Mouse (Mus musculus) frontal cortex, adult 2 months (tissue): Measurements from ENCODE around the gene Ankrd13c. TPM values are rescaled to one million over a fixed set of nuclear protein-coding genes. Genes with fewer than 3 reads are reported as not detected.
"Not testable (repeated sequence)": the region's sequence is repeated elsewhere in the genome, so short reads cannot be mapped to it uniquely, and the experiment has no call there.

Experiments used
- DNase-seq, 2 experiments: peaks; one replicate each; pipeline ENCODE4 v3.0.0; 2022; ENCODE audit warnings: low spot score in 1 of 2; ENCODE audit errors: extremely low spot score in 1 of 2
- polyA plus RNA-seq: library from polyadenylated mRNA; depleted of rRNA; stranded (reverse); fragments of >200 nt; gene quantifications from 2 replicates; pipeline ENCODE4 v1.2.3, GENCODE M21; 2012; rRNA removed

The Ankrd13c gene
- polyA plus RNA-seq = 51.2 and 52.8 TPM in 2 replicates

DNA sequence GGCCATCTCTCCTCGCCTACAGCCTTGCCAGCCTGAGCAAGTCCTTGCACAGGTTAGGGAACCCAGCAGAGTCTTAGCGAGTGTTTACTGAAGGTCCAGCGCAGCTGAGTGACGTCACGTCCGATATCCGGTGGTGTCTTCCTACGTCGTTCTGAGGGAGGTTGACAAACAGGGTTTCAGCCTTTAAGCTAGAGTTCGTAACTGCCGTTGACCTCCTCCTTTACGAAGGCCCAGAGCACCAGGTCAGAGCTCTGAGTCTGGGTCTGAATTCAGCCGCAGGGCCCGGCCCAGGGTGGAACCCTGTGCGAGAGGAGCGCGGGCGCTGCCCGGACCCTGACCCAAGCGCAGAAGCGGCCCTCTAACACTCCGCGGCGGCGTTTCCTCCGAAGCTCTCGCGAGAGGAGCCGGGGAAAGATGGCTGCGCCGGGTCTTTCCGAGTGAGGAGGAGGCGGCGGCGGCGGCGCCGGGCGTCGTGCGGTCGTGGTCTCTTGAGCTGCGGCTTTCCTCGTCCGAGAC, at the start of gene Ankrd13c:
Ankrd13c (plus strand) TSS at position 397 of the 516 bp plus-strand sequence.
- peak; percentile 87 to 94 for DNase-seq

GRCm38 (mm10) chr3:157897645-157898044, 49.4 kb upstream of the Ankrd13c start:
- DNase-seq = no peak

GRCm38 (mm10) chr3:157899986-157900385, 47.1 kb upstream of the Ankrd13c start:
- DNase-seq = no peak

- DNase-seq = no peak
These were observed 45.3 kb upstream of the Ankrd13c start for GRCm38 (mm10) chr3:157901721-157902120.

DNA sequence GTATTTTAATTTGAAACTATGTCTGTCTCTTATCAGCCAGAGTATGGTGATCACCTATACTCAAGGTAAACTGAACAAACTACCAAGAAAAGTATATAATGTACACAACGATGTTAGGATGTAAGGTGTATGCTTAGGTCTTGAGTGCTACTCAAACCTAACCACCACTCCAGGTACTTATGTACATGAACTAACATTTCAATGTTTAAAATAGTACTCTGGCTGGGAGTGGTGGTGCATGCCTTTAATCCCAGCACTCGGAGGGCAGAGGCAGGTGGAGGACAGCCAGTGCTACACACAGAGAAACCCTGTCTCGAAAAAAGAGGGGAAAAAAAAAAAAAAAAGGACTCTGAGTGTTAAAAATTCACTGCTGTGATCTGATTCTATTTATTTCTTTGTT, 38.9 kb upstream of the Ankrd13c start:
- DNase-seq = no peak

- DNase-seq = no peak
These were observed 36.8 kb upstream of the Ankrd13c start for GRCm38 (mm10) chr3:157910262-157910661.

DNA sequence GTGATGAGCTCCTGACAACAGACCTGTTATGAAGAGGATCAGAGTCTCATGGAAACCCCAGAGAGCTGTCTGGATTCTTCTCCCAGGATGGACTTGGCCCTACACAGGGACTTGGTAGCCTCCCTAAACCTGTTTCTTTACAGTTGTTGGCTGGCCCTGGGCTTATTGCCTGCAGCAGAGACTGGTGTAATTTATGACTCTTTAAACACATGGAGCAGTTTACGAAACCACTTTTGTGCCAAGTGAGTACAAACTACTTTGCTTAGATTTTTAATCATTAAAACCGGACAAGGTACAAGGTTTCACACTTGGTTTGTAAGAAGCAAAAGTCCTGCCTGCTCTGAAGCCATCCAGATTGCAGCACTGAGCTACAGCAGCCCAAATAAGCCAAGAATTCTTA, 34.9 kb upstream of the Ankrd13c start:
- DNase-seq = no peak

DNA sequence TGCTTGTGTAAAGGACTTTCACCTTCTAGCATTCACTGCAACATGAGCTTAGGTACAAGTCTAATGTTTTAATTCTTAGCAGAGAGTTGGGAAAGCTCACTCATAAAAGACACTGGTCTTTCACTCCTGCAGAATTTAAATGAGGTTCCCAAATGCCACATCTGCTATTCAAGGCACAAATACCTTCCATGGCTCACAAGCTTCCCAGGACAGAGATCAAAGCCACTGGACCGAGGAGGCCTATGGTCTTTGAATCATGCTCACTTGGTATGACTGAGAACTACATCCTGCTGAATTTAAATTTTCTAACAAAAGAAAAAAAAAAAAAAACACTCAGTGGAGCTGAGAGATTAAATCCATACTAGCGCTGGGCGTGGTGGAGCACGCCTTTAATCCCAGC, 30.7 kb upstream of the Ankrd13c start:
- DNase-seq = no peak

DNA sequence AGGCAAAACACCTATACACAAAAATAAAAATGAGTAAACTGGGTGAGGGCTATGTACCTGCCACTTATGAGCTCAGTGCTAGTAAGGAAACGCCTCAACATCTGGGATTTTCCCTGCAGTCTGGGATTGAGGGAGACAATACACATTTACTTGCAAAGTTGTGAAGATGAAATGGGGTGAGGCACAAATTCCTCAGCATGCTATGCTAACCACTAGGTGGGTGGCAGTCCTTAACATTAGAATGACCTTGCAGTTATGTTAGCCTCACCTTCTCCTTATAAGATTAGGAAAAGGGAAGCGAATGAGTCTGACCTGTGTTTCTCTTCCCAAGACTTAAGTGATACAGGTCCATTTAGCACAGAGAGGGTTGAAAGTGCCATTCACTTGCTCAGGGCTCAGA, 25.7 kb upstream of the Ankrd13c start:
- no peak for DNase-seq

GRCm38 (mm10) chr3:157923268-157923835, 23.7 kb upstream of the Ankrd13c start:
- DNase-seq = no peak

- DNase-seq = peak; percentile 68 to 86
These were observed 22.2 kb upstream of the Ankrd13c start, which contains the start of gene Cth for GRCm38 (mm10) chr3:157924692-157925328. TSS of gene Cth (minus strand) at chr3:157925077.

GRCm38 (mm10) chr3:157925706-157926510, 21.1 kb upstream of the Ankrd13c start:
- no peak for DNase-seq

GRCm38 (mm10) chr3:157926761-157927160, 20.3 kb upstream of the Ankrd13c start:
- no peak for DNase-seq

- peak; percentile 17 to 37 for DNase-seq
These were observed 18.3 kb upstream of the Ankrd13c start for GRCm38 (mm10) chr3:157928731-157929130.

DNA sequence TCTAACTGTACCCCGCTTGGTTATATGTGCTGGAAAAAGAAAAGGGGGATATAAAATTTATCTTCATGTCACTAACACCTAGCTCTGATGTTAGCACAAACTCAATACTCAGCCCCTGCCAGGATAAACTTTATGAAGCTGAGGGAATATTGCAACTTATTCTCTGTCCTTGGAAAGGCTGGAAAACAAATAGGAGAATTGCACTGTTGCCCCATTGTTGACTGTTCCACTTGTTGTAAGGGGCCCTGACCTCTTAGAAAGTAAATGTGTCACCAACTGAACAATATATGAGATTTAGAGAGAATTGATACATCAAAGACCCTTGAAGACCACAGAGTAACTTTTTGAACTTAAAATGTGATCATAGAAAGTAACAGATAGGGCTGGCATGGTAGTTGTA, 17.6 kb upstream of the Ankrd13c start:
- DNase-seq = no peak

- no peak for DNase-seq
These were observed 15.4 kb upstream of the Ankrd13c start for GRCm38 (mm10) chr3:157931592-157931991.

GRCm38 (mm10) chr3:157932074-157932473, 15.0 kb upstream of the Ankrd13c start:
- no peak for DNase-seq

- DNase-seq = not testable (repeated sequence)
These were observed 13.8 kb upstream of the Ankrd13c start for GRCm38 (mm10) chr3:157933223-157933622.

- DNase-seq = no peak
These were observed 12.7 kb upstream of the Ankrd13c start for GRCm38 (mm10) chr3:157934301-157934823.

DNA sequence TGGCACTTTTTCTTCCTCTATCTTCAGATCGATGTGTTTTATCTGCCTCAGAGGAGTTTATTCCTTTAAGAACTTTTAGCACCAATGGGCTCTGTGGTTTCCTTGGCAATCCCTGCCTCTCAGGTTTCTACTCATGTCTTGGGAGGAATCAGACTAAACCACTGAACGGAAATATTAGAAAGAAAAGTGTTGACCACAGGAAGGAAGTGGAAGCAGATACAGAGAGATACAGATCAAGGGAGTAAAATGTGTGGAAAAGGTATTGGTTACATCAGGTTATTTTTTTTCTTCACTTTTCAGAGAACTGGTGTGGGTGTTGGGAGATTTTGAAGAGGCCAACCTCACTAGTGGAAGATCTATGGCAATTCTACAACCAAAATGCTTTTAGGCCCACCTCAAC, 8.5 kb upstream of the Ankrd13c start:
- DNase-seq = no peak
